Mouse (Mus musculus) lung, postnatal 25 days (tissue): ENCODE measurements around the gene Ttc39a.

Source experiments
- DNase-seq: peaks from one replicate; pipeline ENCODE4 v3.0.0; 2022; ENCODE audit warnings: low spot score

The Ttc39a gene

DNA sequence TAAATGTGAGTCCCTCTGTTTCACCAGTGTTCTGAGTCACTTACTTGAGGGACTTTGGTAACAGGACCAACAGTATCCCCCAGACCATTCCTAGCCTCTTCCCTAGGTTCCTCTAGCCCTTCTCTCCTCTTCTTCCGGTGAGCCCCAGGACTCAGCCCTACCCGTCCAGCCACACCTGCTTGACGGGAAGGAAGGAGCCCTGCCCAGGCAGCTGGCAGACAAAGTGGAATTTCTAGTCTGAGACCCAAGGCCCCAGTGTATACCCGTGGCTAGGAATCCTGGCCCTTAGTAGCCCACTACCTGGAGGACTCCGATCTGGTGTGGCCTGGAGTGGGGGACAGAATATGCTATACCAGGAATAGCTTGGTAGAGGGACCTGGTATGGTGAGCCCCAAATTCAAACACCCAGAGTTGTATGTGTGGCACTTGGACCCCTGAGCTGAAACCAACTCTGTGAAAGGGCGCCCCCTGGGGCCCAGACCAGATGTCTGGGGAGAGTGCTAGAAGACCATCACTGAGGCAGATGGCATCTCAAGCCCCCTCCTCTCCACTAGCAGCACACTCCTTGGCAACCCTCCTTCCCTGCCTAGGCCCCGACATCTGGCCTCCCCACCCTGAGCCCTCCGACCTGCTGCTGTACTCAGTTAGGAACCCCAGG is 13.8 kb downstream of the Ttc39a start:
- DNase-seq = peak; percentile 43

DNA sequence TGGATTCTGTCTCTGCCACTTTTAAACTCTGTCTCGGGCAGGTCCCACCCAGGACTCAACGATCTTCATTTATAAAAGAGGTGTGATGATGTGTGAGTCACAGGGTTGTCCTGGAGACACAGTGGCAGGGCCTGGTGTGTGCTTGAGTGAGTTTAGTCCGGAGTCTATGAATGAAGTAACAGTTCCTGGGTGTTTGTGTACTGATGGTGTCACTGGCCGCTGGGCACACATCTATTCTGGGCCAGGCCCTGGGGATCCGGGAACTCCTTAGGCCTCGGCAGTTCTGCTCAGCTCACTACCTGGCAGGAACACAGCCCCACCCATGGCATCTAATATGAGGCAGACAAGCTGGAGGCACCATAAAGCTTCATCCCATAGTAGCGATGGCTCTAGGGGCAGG is 15.2 kb downstream of the Ttc39a start:
- DNase-seq = no peak

DNA sequence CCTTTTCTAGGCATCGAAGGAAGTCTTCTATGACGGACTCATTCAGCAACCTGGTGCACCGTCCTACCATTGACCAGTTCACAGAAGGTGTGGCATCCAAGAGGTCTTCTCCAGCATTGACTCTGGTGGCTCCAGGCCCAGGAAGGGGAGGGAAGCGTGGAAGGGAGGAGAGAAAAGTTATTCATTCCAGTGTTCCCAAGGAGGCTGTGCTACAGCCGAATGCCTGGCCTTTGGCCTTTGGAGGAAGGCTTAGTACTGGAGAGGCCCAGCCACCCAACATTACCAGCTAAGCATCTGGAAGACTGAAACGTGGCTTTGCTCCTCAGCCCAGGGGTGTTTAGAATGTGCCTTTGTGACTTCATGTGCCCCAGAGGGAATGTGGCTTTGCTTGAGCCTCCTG is 16.0 kb downstream of the Ttc39a start:
- DNase-seq = no peak

- no peak for DNase-seq
Measured at GRCm38 (mm10) chr4:109423438-109423837, 17.0 kb downstream of the Ttc39a start.

- no peak for DNase-seq
Measured at GRCm38 (mm10) chr4:109427058-109427457, 20.6 kb downstream of the Ttc39a start.

GRCm38 (mm10) chr4:109430250-109430649 is 23.8 kb downstream of the Ttc39a start:
- no peak for DNase-seq

GRCm38 (mm10) chr4:109430854-109431253 is 24.4 kb downstream of the Ttc39a start:
- peak; percentile 78 for DNase-seq

GRCm38 (mm10) chr4:109432668-109433375 is 26.4 kb downstream of the Ttc39a start:
- DNase-seq = no peak

GRCm38 (mm10) chr4:109433641-109434040 is 27.2 kb downstream of the Ttc39a start:
- DNase-seq = peak; percentile 67

GRCm38 (mm10) chr4:109434256-109434655 is 27.8 kb downstream of the Ttc39a start:
- no peak for DNase-seq

DNA sequence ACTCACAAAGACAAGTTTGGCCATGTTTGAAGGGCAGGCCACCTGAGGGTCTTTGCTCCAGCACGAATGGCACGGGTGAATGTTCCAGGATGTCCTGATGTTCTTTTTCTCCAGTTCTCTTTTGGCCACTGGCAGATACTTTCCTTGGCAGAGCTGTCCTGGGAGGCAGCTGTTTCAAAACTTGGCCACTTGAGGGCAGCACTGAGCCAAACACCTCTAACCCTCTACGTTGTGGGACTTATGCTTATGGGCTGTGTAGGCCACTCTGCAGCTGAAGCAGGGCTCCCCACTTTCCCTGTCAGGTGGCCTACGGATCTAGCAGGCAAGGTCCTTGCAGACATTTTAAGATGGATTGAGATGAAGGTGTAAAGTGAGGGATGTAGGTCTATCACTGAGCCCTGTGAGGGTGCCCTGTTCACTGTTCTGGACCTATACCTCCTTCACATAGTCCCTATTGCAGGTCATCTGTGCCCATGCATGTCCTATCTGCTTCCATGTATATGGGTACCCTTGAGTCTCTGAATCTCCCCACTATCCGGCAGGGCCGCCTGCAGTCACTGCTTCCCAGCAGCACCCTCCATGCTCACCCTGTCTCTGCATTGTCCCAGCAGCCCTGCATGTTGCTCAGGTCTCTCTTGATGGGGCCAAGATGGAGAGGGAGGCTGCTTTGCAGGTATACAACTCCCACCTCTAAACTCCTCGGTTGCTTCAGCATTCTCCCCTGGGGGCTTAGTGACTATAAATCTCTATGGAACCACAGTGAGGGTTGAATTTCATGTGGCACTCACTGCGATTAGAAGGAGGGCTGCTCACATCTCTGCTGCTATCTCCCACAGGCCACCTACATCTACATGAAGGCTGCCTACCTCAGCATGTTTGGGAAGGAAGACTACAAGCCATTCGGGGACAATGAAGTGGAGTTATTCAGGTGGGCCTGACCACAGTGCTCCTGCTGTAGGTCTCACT is 31.8 kb downstream of the Ttc39a start:
- DNase-seq = peak; percentile 73

DNA sequence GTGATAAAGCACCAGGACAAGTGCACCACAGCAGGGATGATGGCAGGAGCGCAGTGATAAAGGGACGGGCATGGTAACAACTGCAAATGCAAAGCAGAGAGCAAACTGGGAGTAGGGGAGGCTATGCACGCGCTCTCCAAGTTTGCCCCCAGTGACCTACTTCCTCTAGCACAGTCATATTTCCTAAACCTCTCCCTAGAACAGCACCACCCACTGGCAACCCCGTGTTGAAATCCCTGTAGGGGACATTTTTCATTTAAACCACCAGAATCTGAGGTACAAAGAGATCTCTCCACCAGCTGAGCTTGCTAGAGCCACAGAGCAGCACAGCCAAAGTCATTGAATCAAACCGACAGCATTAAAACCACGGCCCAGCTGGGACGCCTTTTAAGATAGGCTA is 32.7 kb downstream of the Ttc39a start:
- no peak for DNase-seq

DNA sequence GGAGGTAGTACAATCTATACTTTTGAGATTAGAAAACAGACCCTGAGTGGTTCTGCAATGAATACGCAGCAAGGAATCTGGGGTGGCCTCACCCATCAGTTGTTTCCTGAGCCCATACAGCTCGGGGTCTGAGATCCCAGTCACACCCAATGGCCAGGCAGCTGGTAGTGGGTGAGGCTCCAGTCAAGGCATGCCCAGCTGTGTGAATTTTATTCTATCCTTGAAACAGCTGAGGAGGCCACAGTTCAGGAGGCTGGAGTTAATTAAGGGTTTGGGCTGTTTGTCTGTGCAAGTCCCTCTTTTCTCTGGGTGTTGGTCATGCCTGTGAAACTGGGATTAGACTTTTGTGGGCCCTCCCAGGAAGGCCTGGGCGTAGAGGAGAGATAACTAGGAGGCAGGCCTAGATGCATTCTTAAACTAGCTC is 33.4 kb downstream of the Ttc39a start:
- DNase-seq = no peak

- no peak for DNase-seq
Measured at GRCm38 (mm10) chr4:109440381-109440780, 34.0 kb downstream of the Ttc39a start.

- DNase-seq = no peak
Measured at GRCm38 (mm10) chr4:109441000-109441399, 34.6 kb downstream of the Ttc39a start.

DNA sequence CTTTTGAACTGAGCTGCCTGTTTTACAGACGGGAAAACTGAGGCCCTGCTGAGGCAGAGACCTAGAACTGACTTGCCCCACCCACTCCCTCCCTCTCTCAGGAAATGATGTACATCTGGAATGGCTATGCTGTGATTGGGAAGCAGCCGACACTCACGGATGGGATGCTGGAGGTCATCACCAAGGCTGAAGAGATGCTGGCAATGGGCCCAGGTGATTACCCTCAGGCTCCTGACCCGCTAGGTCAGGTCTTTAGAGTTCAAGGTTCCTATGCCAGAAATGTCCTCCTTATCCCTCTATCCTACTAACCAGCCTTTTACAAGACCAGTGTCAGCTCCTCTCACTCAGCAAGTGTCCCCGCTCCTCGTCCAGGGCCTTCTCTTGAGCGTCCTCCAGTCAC is 35.7 kb downstream of the Ttc39a start:
- DNase-seq = no peak

GRCm38 (mm10) chr4:109442649-109443048 is 36.2 kb downstream of the Ttc39a start:
- peak; percentile 24 for DNase-seq

GRCm38 (mm10) chr4:109444471-109444870 is 38.0 kb downstream of the Ttc39a start:
- DNase-seq = no peak

DNA sequence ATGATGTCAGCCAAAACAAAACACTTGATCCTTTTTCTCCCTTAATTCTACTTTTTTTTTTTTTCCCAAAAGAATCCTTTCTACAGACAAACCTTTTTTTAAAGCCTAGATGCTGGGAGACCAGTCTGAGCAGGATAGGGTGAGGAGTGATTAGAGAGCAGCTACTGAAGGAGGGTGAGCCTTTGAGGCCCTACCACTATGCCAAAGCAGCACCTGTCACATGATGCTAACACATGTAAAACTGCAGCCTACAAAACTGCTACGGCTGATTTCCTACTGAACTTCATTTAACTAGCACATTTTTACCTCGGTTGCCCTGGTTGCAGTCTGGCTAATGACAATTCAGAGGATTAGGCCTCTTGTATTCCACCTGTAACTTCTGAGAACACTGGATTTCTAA is 38.5 kb downstream of the Ttc39a start:
- no peak for DNase-seq

DNA sequence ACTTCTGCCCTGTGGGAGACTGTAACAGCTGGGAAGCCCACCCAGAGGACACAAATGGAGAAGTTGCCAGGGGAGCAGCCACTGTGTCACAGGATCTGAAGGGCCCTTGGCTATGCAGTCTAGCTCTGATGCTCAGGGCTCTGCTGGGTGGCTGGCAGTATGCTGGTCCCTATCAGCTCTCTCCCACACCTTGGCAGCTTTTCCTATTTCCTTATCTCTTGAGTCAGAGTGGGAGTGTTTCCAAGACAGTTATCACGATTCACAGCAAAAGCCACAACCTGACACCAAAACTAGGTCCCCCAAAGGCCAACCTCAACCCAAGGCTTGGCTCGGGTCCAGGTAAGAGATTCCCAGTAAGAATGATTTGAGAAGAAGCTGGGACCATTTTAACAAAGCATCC is 39.0 kb downstream of the Ttc39a start:
- no peak for DNase-seq

GRCm38 (mm10) chr4:109445956-109446355 is 39.5 kb downstream of the Ttc39a start:
- DNase-seq = no peak

GRCm38 (mm10) chr4:109448531-109448930 is 42.1 kb downstream of the Ttc39a start:
- DNase-seq = no peak

DNA sequence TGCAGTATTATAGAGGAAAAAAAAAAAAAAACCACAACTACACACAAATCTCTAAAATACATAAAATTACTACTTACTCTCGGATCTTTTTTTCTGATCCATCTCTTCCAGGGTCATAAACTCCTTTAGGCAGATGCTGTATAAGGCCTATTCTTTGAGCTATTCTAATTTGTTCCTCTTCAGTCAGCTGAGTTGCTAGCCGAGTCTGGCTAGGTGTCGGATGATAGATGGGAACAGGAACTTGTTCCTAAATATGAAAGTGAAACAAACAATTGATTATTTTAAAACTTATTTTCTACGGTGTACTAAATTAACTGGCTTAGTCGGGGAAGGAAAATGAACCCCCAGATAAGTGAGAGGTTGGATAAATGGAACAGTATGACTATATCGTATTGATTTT is 50.4 kb downstream of the Ttc39a start:
- DNase-seq = no peak
